Mouse (Mus musculus): ENCODE measurements around the gene Dusp23. TPM values are rescaled to one million over a fixed set of nuclear protein-coding genes. Genes with fewer than 3 reads are reported as not detected.

The Dusp23 gene
- polyA plus RNA-seq, 1 experiment from 2014 or later, result 17.1 TPM

DNA sequence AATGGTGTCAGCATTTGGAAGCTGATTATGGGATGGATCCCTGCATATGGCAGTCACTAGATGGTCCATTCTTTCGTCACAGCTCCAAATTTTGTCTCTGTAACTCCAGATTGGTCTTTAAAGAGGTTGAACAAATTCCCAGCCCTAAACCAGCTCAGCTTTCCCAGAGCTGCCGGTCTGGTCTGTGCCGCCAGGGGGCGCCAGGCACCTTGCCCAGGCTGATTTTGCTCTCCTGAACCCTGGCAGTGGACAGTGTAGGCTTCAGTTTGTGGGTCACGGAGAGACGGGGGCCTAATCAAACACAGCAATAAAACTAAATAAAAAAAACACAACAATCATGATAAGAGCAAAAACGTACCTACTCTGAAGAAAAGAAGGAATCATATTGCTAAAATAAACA lies 13.5 kb downstream of the Dusp23 start:
- no peak for TF ChIP-seq EP300 (optimal IDR thresholded peaks at IDR 0.05)
- TF ChIP-seq CTCF (IDR thresholded peaks at IDR 0.05; ENCODE audit: low read depth), result peak; percentile 91

DNA sequence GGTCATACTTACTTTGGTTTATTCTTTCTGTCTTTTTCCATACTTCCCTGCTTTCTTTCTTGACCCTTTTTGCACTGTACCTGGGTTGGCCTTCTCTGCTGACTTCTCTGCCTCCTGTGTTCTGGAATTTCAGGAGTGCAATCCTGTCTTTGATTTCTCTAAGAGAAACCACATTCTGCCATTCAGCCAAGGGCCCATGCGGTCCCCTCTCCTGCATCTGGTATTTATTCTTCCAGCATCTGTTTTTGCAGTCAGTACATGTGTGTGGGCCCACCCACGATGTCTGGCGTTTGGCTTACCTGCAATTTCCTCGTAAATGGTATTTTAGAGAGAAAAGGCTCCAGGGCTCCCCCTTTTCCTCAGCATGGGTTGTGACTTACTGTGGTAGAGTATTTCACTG lies 14.6 kb downstream of the Dusp23 start:
- Histone ChIP-seq H3K4me3 (ENCODE audit: low read depth, low read length) (no peak overlapping the region), H3K4me1 (replicated peaks; ENCODE audit: control insufficient read depth, insufficient read depth) (no peaks in the 10 kb centered on the region), H3K36me3 (ENCODE audit: control insufficient read depth, insufficient read depth, low read length) (no peaks in the 10 kb centered on the region), H3K4me2 (replicated peaks; ENCODE audit: low read depth) (no peak overlapping the region), H3K9ac (ENCODE audit: low read length) (no peak overlapping the region), H3K9me3 (ENCODE audit: control insufficient read depth, low read length) (no peaks in the 10 kb centered on the region), H3K27ac (replicated peaks) (no peak overlapping the region), H3K27me3 (ENCODE audit: control insufficient read depth, insufficient read depth, low read length) (no peaks in the 10 kb centered on the region)
- ATAC-seq (ENCODE audit: low FRiP score, low TSS enrichment) (no peak), DNase-seq (ENCODE audit: low spot score) (peak; percentile 6)
- 73% methylated on average over 4 of the region's 4 CpGs for WGBS
- TF ChIP-seq EP300 (optimal IDR thresholded peaks at IDR 0.05) (no peak), CTCF (IDR thresholded peaks at IDR 0.05; ENCODE audit: low read depth) (no peak)

More for the DNA sequence above, 13.5 kb downstream of the Dusp23 start:
- WGBS, result 22% methylated on average over 7 of the region's 7 CpGs
- Histone ChIP-seq H3K4me2 (replicated peaks; ENCODE audit: low read depth) (no peak overlapping the region), H3K27ac (replicated peaks) (no peak overlapping the region), H3K4me1 (replicated peaks; ENCODE audit: control insufficient read depth, insufficient read depth) (no peaks in the 10 kb centered on the region), H3K9me3 (ENCODE audit: control insufficient read depth, low read length) (no peaks in the 10 kb centered on the region), H3K36me3 (ENCODE audit: control insufficient read depth, insufficient read depth, low read length) (no peaks in the 10 kb centered on the region), H3K9ac (ENCODE audit: low read length) (no peak overlapping the region), H3K27me3 (ENCODE audit: control insufficient read depth, insufficient read depth, low read length) (no peaks in the 10 kb centered on the region), H3K4me3 (ENCODE audit: low read depth, low read length) (no peak overlapping the region)
- 0 out of 2 replicates have a peak, but pooled peaks have one; percentile 35 for ATAC-seq (ENCODE audit: low FRiP score, low TSS enrichment)
- DNase-seq (ENCODE audit: low spot score), result peak; percentile 69

DNA sequence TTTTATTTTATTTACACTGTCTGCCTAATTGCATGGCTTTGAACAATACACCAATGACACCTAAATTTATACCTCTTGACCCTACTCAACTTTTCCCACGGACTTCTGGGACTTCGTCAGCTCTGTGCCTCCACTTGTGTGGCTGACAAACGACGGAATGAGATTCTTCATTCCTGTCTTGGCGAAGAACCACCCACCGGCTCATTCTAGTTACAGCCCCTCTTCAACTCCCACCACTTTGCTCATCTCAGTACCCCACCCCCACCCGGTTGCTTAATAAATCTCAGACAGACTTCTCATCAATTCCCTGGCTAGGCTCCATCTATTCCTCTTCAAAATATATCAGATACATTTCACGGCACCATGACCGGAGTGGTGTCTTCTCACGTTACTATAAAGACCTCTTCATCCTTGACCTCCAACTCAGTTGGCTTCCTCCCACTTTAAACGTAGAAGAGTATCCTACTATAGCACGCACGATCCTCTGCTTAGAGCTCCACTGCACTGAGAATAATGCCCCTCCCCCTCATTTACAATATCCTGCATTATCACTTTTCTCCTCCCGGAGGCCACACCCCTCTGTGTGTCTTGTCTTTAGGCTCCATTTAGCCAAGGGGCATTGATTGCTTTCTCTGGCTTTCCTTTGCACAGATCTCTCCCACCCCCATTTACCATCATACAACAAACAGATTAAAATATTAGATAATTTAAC lies 15.2 kb downstream of the Dusp23 start:
- DNase-seq (ENCODE audit: low spot score), result peak; percentile 3
- 32% methylated on average over 14 of the region's 14 CpGs for WGBS
- no peak for ATAC-seq (ENCODE audit: low FRiP score, low TSS enrichment)
- H3K4me1 ChIP-seq (replicated peaks; ENCODE audit: control insufficient read depth, insufficient read depth), result no peaks in the 10 kb centered on the region
- H3K4me2 ChIP-seq (replicated peaks; ENCODE audit: low read depth), result peak overlapping the region; percentile 1; the same call in 1 of the 2 replicates
- H3K9me3 ChIP-seq (ENCODE audit: control insufficient read depth, low read length), result no peaks in the 10 kb centered on the region
- no peak overlapping the region for H3K27ac ChIP-seq (replicated peaks)
- no peak overlapping the region for H3K9ac ChIP-seq (ENCODE audit: low read length)
- TF ChIP-seq CTCF (IDR thresholded peaks at IDR 0.05; ENCODE audit: low read depth), result no peak
- no peak for TF ChIP-seq EP300 (optimal IDR thresholded peaks at IDR 0.05)
- H3K4me3 ChIP-seq (ENCODE audit: low read depth, low read length), result no peak overlapping the region
- no peaks in the 10 kb centered on the region for H3K36me3 ChIP-seq (ENCODE audit: control insufficient read depth, insufficient read depth, low read length)
- no peaks in the 10 kb centered on the region for H3K27me3 ChIP-seq (ENCODE audit: control insufficient read depth, insufficient read depth, low read length)

DNA sequence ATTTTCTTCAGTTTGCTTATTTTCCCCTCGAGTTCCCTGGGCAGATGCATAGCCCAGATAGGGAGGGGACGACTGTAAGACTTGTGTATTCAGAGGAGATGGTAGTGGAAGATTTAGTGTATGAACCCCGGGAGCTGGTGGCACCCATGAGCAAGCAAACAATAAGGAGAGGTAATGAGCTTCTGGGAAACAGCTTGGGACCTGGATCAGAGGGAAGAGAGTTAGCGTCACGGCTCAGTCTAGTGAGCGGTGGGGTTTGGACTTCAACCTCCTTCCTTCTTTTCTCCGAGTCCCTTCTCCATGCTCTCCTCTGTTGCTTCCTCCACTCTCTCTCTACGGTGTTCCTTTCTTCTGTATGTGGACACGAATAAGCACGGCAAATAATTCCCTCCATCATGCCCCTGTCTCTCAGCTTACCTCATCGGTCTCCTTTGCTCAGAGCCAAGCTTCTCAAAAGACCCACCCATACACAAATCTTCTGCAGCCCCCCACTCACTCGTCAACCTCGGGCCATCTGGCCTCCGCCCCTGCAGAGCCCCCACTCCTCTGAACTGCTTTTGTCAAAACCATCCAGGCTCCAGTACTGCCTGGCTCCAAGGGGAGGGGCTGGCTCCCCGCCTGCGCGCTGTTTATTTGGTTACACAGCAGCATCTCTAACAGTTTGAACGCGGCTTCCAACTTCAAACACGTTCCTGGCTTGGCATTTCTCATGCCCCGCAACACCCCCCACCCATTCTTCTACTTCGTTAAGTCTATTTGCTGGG lies 16.0 kb downstream of the Dusp23 start:
- Histone ChIP-seq H3K4me3 (ENCODE audit: low read depth, low read length) (no peak overlapping the region; the same call in 1 of the 2 replicates), H3K9me3 (ENCODE audit: control insufficient read depth, low read length) (no peaks in the 10 kb centered on the region), H3K9ac (ENCODE audit: low read length) (no peak overlapping the region), H3K36me3 (ENCODE audit: control insufficient read depth, insufficient read depth, low read length) (no peaks in the 10 kb centered on the region), H3K27ac (replicated peaks) (no peak overlapping the region), H3K4me2 (replicated peaks; ENCODE audit: low read depth) (peak overlapping the region; percentile 44), H3K27me3 (ENCODE audit: control insufficient read depth, insufficient read depth, low read length) (no peaks in the 10 kb centered on the region), H3K4me1 (replicated peaks; ENCODE audit: control insufficient read depth, insufficient read depth) (no peaks in the 10 kb centered on the region)
- WGBS, result 11% methylated on average over 22 of the region's 22 CpGs
- ATAC-seq (ENCODE audit: low FRiP score, low TSS enrichment) (peak; percentile 29; the same call in 1 of the 2 replicates), DNase-seq (ENCODE audit: low spot score) (peak; percentile 17)
- TF ChIP-seq EP300 (optimal IDR thresholded peaks at IDR 0.05) (no peak), CTCF (IDR thresholded peaks at IDR 0.05; ENCODE audit: low read depth) (no peak)

DNA sequence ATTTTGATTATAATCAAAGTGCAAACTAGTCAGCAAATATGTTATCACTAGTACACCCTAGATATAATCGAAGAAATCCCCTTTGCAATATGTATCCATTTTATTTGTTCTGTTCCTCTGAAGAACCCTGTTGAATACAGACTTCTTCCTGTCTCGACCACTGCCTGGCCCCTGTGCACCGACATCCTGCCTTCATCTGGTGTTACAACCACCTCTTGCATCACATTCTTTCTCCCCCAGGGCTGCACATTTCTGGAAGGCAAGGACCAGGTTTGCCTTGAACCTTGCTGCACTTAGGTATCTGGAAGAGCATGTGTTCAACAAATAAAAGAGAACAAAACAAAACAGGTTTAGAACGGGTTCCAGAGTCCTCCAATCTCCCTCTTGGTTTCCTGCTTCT lies 17.4 kb downstream of the Dusp23 start:
- no peaks in the 10 kb centered on the region for H3K4me1 ChIP-seq (replicated peaks; ENCODE audit: control insufficient read depth, insufficient read depth)
- no peak overlapping the region for H3K4me3 ChIP-seq (ENCODE audit: low read depth, low read length)
- no peaks in the 10 kb centered on the region for H3K36me3 ChIP-seq (ENCODE audit: control insufficient read depth, insufficient read depth, low read length)
- no peaks in the 10 kb centered on the region for H3K9me3 ChIP-seq (ENCODE audit: control insufficient read depth, low read length)
- no peak overlapping the region for H3K9ac ChIP-seq (ENCODE audit: low read length)
- no peak overlapping the region for H3K27ac ChIP-seq (replicated peaks)
- H3K4me2 ChIP-seq (replicated peaks; ENCODE audit: low read depth), result no peak overlapping the region
- WGBS, result 55% methylated on average over 4 of the region's 4 CpGs
- no peak for TF ChIP-seq EP300 (optimal IDR thresholded peaks at IDR 0.05)
- no peak for TF ChIP-seq CTCF (IDR thresholded peaks at IDR 0.05; ENCODE audit: low read depth)
- ATAC-seq (ENCODE audit: low FRiP score, low TSS enrichment) (no peak), DNase-seq (ENCODE audit: low spot score) (no peak)
- no peaks in the 10 kb centered on the region for H3K27me3 ChIP-seq (ENCODE audit: control insufficient read depth, insufficient read depth, low read length)

DNA sequence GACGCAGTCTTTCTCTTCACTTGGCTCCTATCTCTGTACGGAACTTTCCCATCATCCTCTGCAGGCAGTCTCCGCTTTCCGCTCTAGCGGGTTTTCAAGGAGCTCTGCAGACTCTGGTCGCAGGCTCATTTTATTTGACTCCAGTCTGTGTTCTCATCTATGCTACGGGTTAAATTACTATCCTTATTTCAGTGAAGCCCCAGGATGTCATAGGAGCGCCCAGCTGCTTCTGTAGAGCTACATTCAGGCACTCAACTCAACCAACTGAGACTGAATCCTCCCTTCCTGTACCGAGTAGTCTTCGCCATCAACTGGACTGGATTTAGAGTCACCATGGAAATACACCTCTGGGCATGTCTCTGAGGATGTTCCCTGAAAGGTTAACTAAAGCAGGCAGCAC lies 18.1 kb downstream of the Dusp23 start:
- 84% methylated on average over 10 of the region's 10 CpGs for WGBS
- no peaks in the 10 kb centered on the region for H3K4me1 ChIP-seq (replicated peaks; ENCODE audit: control insufficient read depth, insufficient read depth)
- no peaks in the 10 kb centered on the region for H3K27me3 ChIP-seq (ENCODE audit: control insufficient read depth, insufficient read depth, low read length)
- H3K9ac ChIP-seq (ENCODE audit: low read length), result no peak overlapping the region
- no peaks in the 10 kb centered on the region for H3K9me3 ChIP-seq (ENCODE audit: control insufficient read depth, low read length)
- H3K36me3 ChIP-seq (ENCODE audit: control insufficient read depth, insufficient read depth, low read length), result no peaks in the 10 kb centered on the region
- DNase-seq (ENCODE audit: low spot score) (no peak), ATAC-seq (ENCODE audit: low FRiP score, low TSS enrichment) (no peak)
- no peak overlapping the region for H3K4me2 ChIP-seq (replicated peaks; ENCODE audit: low read depth)
- H3K4me3 ChIP-seq (ENCODE audit: low read depth, low read length), result no peak overlapping the region
- H3K27ac ChIP-seq (replicated peaks), result no peak overlapping the region
- no peak for TF ChIP-seq EP300 (optimal IDR thresholded peaks at IDR 0.05)
- TF ChIP-seq CTCF (IDR thresholded peaks at IDR 0.05; ENCODE audit: low read depth), result no peak
